Mouse (Mus musculus) v-Abl transformed pro-B cells (cell line): ENCODE data around the gene Pigo.
"Not testable (repeated sequence)": the region's sequence is repeated elsewhere in the genome, so short reads cannot be mapped to it uniquely, and the experiment has no call there.

Source experiments
- in situ Hi-C, 2 experiments: fragments of 400-800 bp; cut with MboI; formaldehyde crosslinking; loops; one replicate each; pipeline ENCODE4 v1.15.1; 2025; ENCODE audit not compliant: unreplicated experiment in 2 of 2

Gene Pigo

DNA sequence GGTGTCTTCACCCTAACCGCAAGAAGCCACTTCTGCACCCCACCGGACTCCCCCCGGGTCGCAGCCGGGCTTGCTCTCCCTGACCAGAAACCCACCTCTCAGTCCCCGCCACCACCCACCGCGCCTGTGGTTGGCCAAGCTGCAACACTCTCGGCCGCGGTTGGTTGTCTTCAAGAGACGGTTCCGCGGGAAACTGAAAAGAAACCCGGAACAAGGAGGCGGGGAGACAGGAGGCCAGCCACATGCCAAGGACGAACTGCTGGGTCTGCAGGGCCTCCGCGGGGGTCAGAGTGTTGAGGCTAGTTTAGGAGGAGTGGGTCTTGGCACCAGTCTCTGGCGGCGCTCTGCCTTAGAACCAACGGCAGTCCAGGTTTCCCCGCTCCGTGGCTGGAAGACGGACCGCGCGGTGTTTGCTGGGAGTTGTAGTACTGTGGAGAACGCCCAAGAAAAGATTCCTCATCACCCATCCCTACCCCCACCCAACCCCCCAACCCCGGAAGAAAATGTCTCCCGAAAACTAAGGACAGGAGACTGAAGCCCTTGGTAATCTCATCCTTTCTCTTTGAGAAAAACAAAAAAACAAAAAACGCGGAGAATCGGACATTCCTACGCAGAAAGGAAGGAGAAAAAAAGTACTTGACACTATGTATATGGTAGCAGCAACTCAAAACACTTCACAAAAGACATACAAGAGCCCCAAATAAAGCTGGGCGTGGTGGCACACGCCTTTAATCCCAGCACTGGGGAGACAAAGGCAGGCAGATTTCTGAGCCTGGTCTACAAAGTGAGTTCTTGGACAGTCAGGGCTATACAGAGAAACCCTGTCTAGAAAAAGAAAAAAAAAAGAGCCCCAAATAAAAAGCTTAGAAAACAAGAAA lies 15.2 kb downstream of the Pigo start, which contains the start of gene Fancg:
Fancg (minus strand) TSS at position 346 of the 878 bp plus-strand sequence.
- in situ Hi-C loops: no loop called here

DNA sequence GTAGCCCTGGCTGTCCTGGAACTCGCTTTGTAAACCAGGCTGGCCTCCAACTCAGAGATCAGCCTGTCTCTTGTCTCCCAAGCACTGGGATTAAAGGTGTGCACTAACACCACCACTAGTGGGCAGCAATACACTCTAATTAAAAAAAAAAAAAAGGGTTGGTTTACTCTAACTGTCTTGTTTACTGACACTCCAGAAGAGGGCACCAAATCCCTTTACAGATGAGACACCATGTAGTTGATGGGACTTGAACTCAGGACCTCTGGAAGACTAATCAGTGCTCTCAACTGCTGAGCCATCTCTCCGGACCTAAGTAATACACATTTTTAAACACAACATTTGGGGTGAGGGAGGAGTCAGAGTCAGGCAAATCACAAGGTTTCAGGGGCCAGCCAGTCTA lies 19.9 kb downstream of the Pigo start:
- in situ Hi-C loops: no loop called here

DNA sequence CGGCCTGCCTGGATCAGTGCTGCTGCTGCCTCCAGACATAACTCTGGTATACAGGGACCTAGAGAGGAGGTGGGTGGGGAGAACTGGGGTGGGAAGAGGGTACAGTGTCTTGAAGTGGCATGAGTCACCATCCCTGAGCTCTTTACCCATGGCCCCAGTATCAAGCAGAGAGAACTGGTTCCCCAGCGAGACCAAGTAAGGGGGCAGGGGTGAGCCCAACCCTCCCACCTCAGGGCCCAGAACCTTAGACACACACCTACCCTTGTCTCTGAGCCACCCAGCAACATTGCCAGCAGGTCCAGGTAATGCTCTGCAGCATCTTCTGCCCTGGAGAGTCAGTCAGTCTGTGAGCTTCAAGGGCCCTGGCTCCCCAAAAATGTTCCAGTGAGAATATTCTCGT lies 20.7 kb downstream of the Pigo start:
- in situ Hi-C loops: no loop called here

DNA sequence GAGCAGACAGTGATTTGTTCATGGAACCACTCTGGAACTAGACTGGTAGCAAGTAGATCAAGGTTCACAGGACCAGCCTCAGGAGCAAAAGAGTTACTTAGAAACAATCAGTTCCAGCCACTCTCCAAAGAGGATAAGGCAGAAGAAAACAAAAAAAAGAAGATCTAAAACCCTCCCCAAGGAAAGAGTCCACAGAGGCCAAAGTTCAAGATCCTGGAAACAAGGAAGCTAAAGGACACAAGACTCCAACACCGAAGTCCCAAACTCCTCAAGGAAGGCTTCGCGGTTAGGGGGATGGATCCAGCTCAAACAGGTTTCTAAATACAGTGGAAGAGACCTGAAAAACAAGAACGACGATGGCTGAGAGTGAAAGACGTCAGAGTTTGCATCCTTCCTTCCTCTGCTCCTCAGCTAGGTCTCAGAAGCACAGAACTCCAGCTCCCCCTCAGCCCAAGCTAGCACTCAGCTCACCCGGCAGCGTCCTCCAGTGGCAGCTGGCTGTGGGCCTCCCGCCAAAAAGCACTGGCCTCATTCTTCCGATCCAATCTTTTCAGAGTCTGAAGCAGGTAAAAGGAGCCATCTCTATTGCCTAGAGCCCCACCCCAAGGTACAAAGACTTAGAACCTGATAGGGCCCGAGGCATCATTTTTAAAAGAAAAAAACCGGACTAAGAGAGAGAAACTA lies 22.7 kb downstream of the Pigo start:
- in situ Hi-C loops: no loop called here

DNA sequence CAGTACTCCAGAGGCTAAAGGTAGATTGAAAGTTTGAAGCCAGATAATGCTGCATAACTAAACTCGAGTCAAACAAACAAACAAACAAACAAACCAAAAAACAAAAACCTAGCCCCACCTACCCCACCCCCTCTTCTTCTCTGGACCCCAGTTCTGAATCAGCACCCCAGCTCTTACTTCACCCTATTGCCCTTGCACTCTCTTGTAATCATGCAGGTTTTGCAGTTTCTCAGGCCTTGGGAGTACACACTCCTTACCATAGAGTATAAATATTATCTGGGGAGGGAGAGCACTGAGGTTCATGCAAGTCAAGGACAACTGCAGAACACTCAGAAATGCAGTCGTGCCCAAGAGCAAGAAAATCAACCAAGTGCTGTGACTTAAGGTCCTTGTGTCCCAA lies 24.3 kb downstream of the Pigo start:
- in situ Hi-C loops: no loop called here

DNA sequence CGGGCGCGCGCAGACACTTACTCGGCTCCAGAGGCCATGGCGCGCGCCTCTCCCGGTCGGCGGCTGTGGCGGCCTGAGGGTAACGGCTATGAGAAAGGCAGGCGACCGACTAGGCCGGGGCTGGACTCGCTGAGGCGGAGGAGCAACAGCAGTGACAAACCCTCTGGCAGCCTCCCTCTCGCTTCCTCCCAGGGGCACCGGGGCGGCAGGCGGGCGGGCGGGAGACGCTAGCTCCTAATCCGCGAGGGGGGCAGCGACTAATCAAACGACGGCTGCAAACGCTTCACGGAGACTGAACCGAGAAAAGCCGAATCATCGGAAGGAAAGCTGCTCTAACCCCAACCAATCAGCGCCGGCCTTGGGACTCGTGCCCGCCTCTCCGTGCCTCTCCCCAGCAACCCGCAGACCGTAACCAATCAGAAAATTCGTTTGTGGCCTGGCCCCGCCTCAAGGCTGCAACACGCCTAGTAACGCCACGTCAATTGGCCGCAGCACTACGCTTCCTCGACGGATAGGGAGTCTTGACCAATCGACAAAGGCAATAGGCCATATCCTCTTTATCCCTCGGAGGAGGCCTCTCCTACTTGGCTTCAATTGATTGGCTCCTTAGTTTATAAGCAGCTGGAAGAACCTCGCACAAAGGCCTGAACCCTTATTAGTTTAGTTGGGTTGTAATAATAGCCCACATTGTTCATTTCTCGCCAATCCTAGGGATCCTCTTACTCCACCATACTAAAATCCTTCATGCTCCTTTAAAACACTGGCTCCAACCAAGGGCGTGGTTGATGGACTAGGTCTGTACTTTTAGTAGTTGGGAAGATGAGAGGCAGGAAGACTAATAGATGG lies 25.3 kb downstream of the Pigo start, which contains the start of gene Vcp:
Vcp (minus strand) TSS at position 367 of the 846 bp plus-strand sequence.
- in situ Hi-C loops: not testable (repeated sequence)

DNA sequence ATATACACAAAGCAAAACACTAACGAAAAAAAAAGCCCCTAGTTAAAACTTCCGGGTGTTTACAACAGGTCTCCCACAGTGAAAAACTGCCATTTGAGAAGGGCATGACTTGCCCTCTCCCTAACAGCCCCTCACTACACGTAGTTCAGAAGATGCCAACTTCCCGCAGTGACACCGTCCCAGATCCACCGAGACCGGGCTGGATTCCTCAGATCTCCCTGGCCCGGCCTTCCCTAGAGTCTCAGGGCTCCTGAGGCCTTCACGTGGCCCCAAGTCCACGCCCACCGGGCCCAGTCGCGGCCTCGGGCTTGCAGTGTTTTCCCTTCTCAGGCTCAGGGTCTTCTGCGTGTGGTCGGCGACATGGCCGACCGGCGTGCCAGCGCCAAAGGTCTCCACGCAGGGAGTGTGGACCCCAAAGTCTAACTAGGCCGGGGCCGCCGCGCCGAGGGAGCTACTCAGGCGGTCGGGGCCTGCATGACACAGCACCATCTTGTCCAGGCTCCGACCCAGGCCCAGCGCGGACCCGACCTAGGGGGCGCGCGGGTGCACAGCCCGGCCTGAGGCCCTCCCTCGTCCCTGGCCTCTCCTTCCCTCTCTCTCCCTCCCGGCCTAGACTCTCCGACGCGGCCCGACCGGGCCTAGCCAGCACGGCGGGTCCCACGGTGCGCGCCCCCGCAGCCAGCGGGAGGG lies 26.0 kb downstream of the Pigo start:
- in situ Hi-C loops: no loop called here

DNA sequence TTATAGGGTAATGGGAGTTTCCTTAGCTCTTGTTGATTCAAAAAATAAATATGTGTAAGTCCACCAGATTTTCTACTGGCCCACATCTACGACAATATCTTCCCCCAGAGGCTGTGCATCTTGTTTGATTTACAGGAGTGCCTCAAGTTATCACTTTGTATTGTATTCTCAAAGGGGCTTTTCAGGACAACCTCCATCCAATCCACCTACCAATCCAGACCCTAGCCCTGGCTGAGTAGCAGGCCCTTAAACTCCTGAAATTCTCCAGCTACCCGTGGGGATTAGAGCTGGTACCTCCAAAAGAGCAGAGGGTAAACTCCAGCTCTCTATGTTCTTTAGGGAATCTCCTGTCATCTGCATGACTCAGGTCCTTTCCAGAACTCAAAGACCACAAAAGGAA lies 27.6 kb downstream of the Pigo start:
- in situ Hi-C loops: no loop called here

DNA sequence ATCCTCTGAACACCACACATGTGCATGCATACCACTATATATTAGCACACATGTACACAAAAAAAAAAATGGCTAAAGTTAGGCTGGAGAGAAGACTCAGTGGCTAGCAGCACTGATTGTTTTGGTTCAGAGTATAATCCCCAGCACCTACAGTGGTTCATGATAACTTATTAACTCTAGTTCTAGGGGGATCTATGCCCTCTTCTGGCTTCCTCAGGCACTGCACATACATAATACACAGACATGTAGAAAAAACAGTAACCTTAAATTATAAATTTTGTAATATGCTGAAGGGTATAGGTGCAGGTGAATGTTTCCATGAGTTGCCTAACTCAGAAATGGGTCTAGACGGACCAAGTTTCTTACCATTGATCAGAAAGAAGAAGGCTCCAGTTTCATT lies 37.3 kb downstream of the Pigo start:
- in situ Hi-C loops: loop anchor here in 1 of 2 experiments (10.0 kb wide), 1 partner anchor 1993 kb away; no protein-coding TSS in a partner anchor

DNA sequence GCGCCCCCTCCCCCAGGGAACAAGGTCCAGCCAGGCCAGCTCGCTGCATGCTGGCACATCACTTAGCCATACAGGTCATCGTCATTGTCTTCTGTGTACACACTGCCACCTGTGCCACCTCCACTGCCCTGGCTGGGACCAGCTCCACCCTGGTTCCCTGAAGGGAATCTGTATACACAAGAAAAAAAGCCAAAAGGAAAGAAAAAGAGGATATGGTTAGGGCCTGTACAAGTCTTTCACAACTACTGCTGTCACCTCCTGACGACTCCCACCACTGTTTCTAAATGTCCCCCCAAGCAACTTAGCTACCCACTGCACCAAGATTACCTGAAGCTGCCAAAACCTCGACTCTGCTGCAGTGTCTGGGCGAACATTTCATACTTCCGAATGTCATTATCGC lies 45.2 kb downstream of the Pigo start:
- in situ Hi-C loops: loop anchor here in 1 of 2 experiments (10.0 kb wide), 1 partner anchor 1986 kb away; no protein-coding TSS in a partner anchor

DNA sequence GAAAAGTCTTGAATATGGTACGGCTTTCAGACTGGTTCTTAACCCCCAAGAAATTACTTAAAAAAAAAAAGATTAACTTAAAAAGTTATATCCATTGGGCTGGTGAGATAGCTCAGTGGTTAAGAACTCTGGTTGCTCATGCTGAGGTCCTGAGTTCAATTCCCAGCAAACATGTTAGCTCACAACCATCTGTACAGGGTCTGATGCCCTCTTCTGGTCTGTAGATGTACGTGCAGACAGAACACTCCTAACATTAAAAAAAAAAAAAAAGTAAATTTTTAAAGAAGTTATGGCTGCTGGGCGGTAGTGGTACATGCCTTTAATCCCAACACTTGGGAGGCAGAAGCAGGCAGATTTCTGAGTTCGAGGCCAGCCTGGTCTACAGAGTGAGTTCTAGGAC lies 47.6 kb downstream of the Pigo start:
- in situ Hi-C loops: no loop called here

DNA sequence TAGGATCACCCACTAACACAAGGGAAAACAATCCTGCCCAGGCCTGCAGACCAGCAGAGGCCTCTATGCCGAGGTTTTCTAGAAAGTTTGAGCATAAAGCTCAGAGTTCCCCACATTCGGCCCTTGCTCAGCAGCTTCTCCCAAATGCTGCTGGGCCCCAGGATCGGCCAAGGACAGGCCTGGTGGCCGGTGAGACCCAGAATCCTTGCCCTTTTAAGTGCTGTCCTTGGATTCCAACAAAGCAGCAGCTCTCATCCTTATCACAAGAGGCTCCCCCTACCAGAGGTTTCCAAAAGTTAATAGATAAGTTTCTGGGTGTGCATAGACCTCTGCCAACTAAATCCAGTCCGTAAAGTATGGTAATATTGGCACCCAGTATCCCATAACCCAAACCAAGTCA lies 51.8 kb downstream of the Pigo start:
- in situ Hi-C loops: loop anchor here in 1 of 2 experiments (25.0 kb wide), 3 partner anchors 1412 to 1912 kb away; partner anchors contain the start of genes Dnaic1, Fam219a, Kif24 and Nudt2

DNA sequence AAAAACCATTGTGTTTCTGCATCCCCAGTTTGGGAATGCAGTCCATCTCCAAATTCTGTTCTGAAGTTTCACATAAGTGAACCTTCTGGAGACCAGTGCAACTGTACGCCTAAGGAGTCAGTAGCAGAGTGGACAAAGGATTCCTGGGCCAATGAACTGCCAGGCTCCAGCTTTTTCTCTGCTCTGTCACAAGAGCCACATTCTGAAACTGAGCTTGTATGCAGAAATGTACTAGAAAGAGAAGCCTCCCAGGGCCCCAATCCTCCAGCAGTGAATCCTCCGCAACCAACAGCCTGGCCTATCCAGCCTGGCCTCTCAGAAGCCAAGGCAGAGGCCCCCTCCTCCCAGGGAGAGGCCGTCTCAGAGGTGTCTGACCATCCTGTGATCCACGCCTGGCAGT lies 52.7 kb downstream of the Pigo start:
- in situ Hi-C loops: loop anchor here in 1 of 2 experiments (25.0 kb wide), 3 partner anchors 1411 to 1911 kb away; partner anchors contain the start of genes Dnaic1, Fam219a, Kif24 and Nudt2

DNA sequence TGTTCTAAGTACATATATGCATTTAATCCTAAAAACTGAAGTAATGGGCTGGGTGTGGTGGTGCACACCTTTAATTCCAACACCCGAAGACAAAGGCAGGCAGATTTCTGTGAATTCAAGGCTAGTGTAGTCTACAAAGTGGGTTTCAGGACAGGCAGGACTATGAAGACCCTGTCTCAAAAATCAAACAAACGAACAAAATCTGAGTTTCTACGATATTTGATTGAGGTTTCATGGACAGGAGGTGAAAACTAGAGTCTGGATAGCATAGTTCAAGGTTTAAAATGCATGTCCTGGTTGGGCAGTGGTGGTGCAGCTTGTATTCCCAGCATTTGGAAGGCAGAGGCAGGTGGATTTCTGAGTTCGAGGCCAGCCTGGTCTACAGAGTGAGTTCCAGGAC lies 56.3 kb downstream of the Pigo start, which contains the start of gene 1700022I11Rik:
1700022I11Rik (plus strand) TSS at position 301 of the 400 bp plus-strand sequence.
- in situ Hi-C loops: loop anchor here in 1 of 2 experiments (25.0 kb wide), 3 partner anchors 1407 to 1907 kb away; partner anchors contain the start of genes Dnaic1, Fam219a, Kif24 and Nudt2
